Mouse (Mus musculus): Measurements from ENCODE around the gene Kif1b.
A peak's percentile ranks its signal among the peaks of the same experiment; 100 is the strongest.
"Not testable (repeated sequence)": the region's sequence is repeated elsewhere in the genome, so short reads cannot be mapped to it uniquely, and the experiment has no call there.

Gene Kif1b

DNA sequence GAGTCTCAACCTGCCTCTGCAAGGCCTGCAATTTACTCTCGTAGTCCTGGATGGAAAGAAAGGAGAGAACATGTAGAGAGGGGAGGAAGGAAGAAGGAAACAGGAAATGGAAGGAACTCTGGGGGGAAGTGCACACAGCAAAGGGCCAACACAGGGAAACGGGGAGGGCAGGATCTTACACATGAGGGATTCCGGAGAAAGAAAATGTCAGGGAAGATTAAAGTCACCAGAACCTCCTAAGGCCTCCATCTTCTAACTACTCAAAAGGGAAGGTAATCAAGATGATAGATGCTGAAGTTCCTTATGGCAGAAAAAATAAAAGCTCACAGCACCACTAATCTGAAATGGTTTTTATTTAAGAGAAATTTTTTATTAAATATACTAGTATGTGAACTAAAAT is 81.2 kb downstream of the Kif1b start:
- no peak for DNase-seq (ENCODE audit: inconsistent age in 2 of 2, low spot score in 1 of 2)

DNA sequence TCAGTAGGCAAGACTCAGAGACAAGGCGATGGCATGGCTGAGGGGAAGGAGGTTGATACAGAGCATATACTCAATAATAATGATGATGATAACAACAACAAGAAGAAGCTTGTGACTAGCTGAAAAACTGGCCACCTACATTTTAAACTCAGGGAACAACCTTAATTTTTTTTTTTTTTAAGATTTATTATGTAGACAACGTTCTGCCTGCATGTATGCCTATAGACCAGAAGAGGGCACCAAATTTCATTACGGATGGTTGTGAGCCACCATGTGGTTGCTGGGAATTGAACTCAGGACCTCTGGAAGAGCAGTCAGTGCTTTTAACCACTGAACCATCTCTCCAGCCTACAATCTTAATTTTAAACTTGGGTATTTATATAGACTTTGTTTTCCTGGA is 84.0 kb downstream of the Kif1b start:
- no peak for DNase-seq (ENCODE audit: inconsistent age in 2 of 2, low spot score in 1 of 2)

DNA sequence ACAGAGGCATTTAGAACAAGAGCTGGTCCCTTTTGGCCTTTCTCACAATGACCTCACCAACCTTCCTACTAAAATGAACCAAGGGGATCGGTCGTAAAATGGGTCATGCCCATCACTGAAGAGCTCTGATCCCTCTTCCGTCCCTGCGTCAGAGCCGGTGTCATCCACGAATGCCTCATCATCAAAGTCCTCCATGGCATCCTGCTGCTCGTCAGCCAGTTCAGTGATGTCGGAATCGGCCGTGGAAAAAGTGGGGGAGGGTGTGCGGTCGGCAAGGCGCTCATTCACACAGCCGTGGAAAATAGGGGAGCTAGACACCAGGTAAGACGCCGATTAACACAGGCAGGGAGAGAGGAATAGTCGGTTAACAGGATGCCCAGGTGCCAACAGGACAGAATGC is 87.0 kb downstream of the Kif1b start:
- DNase-seq (ENCODE audit: inconsistent age in 2 of 2, low spot score in 1 of 2) = no peak

DNA sequence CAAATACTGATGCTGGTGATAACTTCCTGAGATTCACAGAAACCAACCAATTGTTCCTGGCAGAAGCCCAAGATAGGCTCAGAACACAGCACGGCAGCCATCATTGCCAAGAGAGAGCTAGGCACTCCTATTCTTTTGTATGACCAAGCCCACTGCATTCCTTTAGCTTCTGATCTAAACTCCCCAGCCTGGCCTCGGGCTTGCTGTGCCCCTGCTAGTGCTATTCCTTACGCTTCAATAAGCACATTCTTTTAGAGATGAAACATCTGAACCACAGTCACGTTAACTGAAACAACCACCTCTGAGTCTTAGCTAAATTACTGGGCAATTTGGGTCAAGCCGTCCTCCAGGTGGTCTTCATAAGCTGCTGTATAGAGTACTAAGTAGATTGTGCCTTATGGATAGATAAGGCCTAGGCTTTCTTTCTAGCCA is 87.4 kb downstream of the Kif1b start:
- DNase-seq (ENCODE audit: inconsistent age in 2 of 2, low spot score in 1 of 2) = no peak

DNA sequence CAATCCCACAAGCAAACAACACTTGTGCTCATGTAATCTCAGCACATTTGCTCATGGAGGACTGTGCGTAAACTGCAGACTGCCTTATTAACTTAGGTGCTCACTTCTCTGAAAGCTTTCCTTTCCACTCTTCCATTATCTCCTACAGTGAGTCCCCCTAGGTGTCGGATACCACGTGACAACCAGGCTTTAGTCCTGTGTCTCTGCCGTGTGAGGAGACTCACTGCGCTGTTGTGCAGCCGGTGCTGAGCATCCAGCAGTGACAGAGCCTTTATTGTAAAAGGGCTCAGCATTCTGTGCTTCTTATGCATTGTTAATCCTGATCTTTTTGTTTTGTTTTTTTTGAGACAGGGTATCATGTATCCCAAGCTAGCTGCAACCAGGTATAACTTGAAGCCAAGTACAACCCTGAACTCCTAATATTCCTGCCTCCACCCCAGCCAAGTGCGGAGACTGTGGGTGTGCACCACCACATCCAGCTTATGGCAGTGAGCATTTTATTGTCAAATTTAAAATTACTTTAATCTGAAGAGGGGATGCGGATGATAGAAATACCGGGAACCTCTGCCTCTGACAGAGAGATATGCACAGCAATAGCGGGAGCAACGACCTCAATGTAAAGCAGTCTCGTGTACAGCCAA is 88.0 kb downstream of the Kif1b start:
- DNase-seq (ENCODE audit: inconsistent age in 2 of 2, low spot score in 1 of 2) = no peak

DNA sequence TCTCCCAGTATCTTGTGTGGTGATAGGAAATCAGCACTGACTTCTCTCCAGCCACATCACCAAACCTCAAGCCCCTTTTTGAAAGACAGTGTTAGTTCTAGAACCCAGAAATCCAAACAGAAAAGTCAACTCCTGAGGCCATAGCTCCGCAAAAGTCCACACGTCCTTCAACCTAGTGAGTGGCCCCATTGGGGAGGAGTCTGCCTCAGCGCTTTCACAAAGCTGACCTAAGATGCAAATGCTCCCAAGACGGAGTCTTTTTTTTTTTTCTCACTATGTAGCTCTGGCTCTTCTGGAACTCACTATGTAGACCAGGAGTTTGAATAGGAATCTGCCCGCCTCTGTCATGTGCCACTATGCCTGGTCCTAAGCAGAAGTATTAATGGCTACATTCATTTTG is 89.0 kb downstream of the Kif1b start:
- DNase-seq (ENCODE audit: inconsistent age in 2 of 2, low spot score in 1 of 2) = no peak

GRCm38 (mm10) chr4:149215982-149216381 is 91.5 kb downstream of the Kif1b start:
- DNase-seq (ENCODE audit: inconsistent age in 2 of 2, low spot score in 1 of 2) = no peak

GRCm38 (mm10) chr4:149215397-149215796 is 92.1 kb downstream of the Kif1b start:
- DNase-seq (ENCODE audit: inconsistent age in 2 of 2, low spot score in 1 of 2) = peak; percentile 23 to 73

DNA sequence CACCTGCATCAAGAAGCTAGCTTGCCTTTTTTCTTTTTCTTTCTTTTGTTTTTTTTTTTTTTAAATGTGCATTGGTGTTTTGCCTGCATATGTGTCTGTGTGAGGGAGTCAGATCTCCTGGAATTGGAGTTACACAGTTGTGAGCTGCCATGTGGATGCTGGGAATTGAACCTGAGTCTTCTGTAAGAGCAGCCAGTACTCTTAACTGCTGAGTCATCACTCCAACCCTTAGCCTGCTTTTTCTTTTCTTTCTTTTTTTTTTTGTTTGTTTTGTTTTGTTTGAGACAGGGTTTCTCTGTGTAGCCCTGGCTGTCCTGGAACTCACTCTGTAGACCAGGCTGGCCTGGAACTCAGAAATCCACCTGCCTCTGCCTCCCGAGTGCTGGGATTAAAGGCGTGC is 93.0 kb downstream of the Kif1b start:
- not testable (repeated sequence) for DNase-seq (ENCODE audit: inconsistent age in 2 of 2, low spot score in 1 of 2)

- peak; percentile 76 to 81 for DNase-seq (ENCODE audit: inconsistent age in 2 of 2, low spot score in 1 of 2)
Measured at GRCm38 (mm10) chr4:149213466-149213865, 94.0 kb downstream of the Kif1b start.

- DNase-seq (ENCODE audit: inconsistent age in 2 of 2, low spot score in 1 of 2) = not testable (repeated sequence)
Measured at GRCm38 (mm10) chr4:149211441-149211840, 96.1 kb downstream of the Kif1b start.

DNA sequence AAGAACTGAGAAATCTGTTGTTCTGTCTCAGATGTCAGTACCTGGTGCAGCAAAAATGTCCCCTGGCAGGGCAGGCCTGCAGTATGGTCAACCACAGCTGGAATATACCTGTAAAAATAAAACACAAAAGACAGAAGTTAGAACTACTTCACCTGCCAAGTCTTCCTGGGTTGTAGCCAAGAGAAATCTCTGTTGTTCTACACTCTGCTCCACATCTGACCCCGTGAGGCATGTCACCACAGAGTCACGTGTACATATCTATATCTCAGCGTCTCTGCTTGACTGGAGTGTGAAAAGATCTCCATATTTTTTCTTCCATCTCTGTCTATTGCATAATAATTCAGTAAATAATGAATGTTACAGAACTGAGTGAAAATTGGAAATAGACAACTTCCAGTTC is 105.0 kb downstream of the Kif1b start:
- no peak for DNase-seq (ENCODE audit: inconsistent age in 2 of 2, low spot score in 1 of 2)

GRCm38 (mm10) chr4:149201110-149201509 is 106.4 kb downstream of the Kif1b start:
- DNase-seq (ENCODE audit: inconsistent age in 2 of 2, low spot score in 1 of 2) = no peak

- DNase-seq (ENCODE audit: inconsistent age in 2 of 2, low spot score in 1 of 2) = no peak
Measured at GRCm38 (mm10) chr4:149197180-149197579, 110.3 kb downstream of the Kif1b start.

GRCm38 (mm10) chr4:149191103-149191502 is 116.4 kb downstream of the Kif1b start:
- DNase-seq (ENCODE audit: inconsistent age in 2 of 2, low spot score in 1 of 2) = no peak

GRCm38 (mm10) chr4:149188563-149188962 is 118.9 kb downstream of the Kif1b start:
- no peak for DNase-seq (ENCODE audit: inconsistent age in 2 of 2, low spot score in 1 of 2)

GRCm38 (mm10) chr4:149182755-149183154 is 124.7 kb downstream of the Kif1b start:
- peak in 1 of 2 experiments; percentile 53 for DNase-seq (ENCODE audit: inconsistent age in 2 of 2, low spot score in 1 of 2)

GRCm38 (mm10) chr4:149182192-149182591 is 125.3 kb downstream of the Kif1b start:
- DNase-seq (ENCODE audit: inconsistent age in 2 of 2, low spot score in 1 of 2) = peak in 1 of 2 experiments; percentile 58

GRCm38 (mm10) chr4:149179573-149179972 is 127.9 kb downstream of the Kif1b start:
- DNase-seq (ENCODE audit: inconsistent age in 2 of 2, low spot score in 1 of 2) = no peak

DNA sequence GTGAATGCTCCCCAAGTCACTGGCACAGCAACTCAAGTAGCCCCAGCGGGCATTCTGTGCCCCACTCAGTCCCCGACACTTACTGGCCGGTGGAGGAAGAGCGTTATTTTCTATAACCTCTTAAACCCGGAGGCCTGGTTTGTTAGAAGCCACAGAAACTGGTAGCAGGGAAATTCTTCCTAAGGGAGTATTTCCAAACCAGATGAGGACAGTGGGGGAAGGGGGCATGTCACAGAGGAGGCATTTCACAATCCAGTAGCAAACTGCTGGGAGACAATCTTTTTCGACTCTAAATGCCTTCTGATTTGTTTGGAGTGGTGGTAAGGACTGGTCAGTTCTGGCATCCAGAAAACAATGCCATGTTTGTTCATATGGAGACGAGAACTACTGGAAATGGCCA is 128.3 kb downstream of the Kif1b start:
- peak in 1 of 2 experiments; percentile 58 for DNase-seq (ENCODE audit: inconsistent age in 2 of 2, low spot score in 1 of 2)

DNA sequence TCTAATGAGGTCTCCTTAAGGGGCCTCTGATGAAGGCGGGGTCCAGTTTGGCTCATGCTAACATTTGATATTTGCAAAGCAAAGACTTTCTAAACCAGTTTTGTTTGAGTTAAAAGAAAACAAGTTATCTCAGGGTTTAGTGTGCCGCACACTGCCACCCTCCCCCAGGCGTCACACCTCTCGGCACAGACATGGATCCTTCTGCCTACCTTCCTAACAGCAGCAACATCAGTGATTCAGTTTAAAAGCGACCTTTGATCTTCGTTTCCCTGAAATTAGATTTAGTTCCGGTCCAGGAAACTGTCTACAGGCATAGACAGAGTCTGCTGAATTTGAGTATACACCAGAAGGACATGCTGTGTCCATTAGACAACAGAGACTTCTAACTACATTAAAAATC is 129.2 kb downstream of the Kif1b start:
- DNase-seq (ENCODE audit: inconsistent age in 2 of 2, low spot score in 1 of 2) = no peak

- DNase-seq (ENCODE audit: inconsistent age in 2 of 2, low spot score in 1 of 2) = peak in 1 of 2 experiments; percentile 68
Measured at GRCm38 (mm10) chr4:149177046-149177445, 130.4 kb downstream of the Kif1b start.

DNA sequence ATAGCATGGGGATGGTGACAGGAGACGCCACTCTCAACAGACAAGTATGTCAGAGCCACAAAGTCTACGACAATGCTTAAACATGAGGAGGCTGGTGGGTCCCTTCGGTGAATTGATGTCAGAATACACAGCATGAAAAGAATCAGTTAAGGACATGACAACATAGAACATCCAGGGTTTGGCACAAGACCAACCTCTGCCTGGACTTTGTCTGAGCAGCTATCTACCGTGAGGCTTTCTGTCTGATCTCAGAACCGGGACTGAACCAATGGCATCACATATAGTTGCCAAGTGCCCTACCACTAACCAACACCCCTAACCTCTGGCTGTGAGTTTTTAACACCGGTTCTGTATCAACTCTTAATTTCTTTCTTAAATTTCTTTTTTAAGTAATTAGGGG is 130.8 kb downstream of the Kif1b start:
- no peak for DNase-seq (ENCODE audit: inconsistent age in 2 of 2, low spot score in 1 of 2)

Measured in adrenal gland, adult (tissue).